Mouse (Mus musculus): ENCODE data around the gene 2210016L21Rik. TPM values are rescaled to one million over a fixed set of nuclear protein-coding genes. Genes with fewer than 3 reads are reported as not detected.
A peak's percentile ranks its signal among the peaks of the same experiment; 100 is the strongest.
"Not testable (repeated sequence)": the region's sequence is repeated elsewhere in the genome, so short reads cannot be mapped to it uniquely, and the experiment has no call there.

The 2210016L21Rik gene
- total RNA-seq, 1 experiment from 2014 or later: 17.3 TPM

- ATAC-seq (replicated peaks; ENCODE audit: low read depth, poor library complexity, severe bottlenecking): not testable (repeated sequence)
Observed at GRCm38 (mm10) chr5:114941138-114941537, 820 bp upstream of the 2210016L21Rik start.

GRCm38 (mm10) chr5:114942766-114943130, 790 bp downstream of the 2210016L21Rik start:
- ATAC-seq (replicated peaks; ENCODE audit: low read depth, poor library complexity, severe bottlenecking): no peak

GRCm38 (mm10) chr5:114945072-114945471, 3.1 kb downstream of the 2210016L21Rik start:
- ATAC-seq (replicated peaks; ENCODE audit: low read depth, poor library complexity, severe bottlenecking): no peak

- ATAC-seq (replicated peaks; ENCODE audit: low read depth, poor library complexity, severe bottlenecking): no peak
Observed at GRCm38 (mm10) chr5:114948891-114949290, 6.9 kb downstream of the 2210016L21Rik start.

- ATAC-seq (replicated peaks; ENCODE audit: low read depth, poor library complexity, severe bottlenecking): no peak
Observed at GRCm38 (mm10) chr5:114949316-114949715, 7.4 kb downstream of the 2210016L21Rik start.

- ATAC-seq (replicated peaks; ENCODE audit: low read depth, poor library complexity, severe bottlenecking): no peak
Observed at GRCm38 (mm10) chr5:114949812-114950211, 7.9 kb downstream of the 2210016L21Rik start.

- no peak for ATAC-seq (replicated peaks; ENCODE audit: low read depth, poor library complexity, severe bottlenecking)
Observed at GRCm38 (mm10) chr5:114950669-114951068, 8.7 kb downstream of the 2210016L21Rik start.

- ATAC-seq (replicated peaks; ENCODE audit: low read depth, poor library complexity, severe bottlenecking): no peak
Observed at GRCm38 (mm10) chr5:114951279-114951880, 9.4 kb downstream of the 2210016L21Rik start.

- no peak for ATAC-seq (replicated peaks; ENCODE audit: low read depth, poor library complexity, severe bottlenecking)
Observed at GRCm38 (mm10) chr5:114953326-114953725, 11.4 kb downstream of the 2210016L21Rik start.

- ATAC-seq (replicated peaks; ENCODE audit: low read depth, poor library complexity, severe bottlenecking): no peak
Observed at GRCm38 (mm10) chr5:114958069-114958468, 16.1 kb downstream of the 2210016L21Rik start.

GRCm38 (mm10) chr5:114961590-114962360, 19.8 kb downstream of the 2210016L21Rik start:
- ATAC-seq (replicated peaks; ENCODE audit: low read depth, poor library complexity, severe bottlenecking): no peak

- ATAC-seq (replicated peaks; ENCODE audit: low read depth, poor library complexity, severe bottlenecking): 0 out of 2 replicates have a peak, but pooled peaks have one; percentile 13
Observed at GRCm38 (mm10) chr5:114964315-114964966, 22.5 kb downstream of the 2210016L21Rik start.

- no peak for ATAC-seq (replicated peaks; ENCODE audit: low read depth, poor library complexity, severe bottlenecking)
Observed at GRCm38 (mm10) chr5:114964967-114965898, 23.3 kb downstream of the 2210016L21Rik start.

- ATAC-seq (replicated peaks; ENCODE audit: low read depth, poor library complexity, severe bottlenecking): no peak
Observed at GRCm38 (mm10) chr5:114967523-114968268, 25.7 kb downstream of the 2210016L21Rik start.

GRCm38 (mm10) chr5:114968651-114969050, 26.7 kb downstream of the 2210016L21Rik start:
- no peak for ATAC-seq (replicated peaks; ENCODE audit: low read depth, poor library complexity, severe bottlenecking)

- ATAC-seq (replicated peaks; ENCODE audit: low read depth, poor library complexity, severe bottlenecking): no peak
Observed at GRCm38 (mm10) chr5:114969064-114969463, 27.1 kb downstream of the 2210016L21Rik start.

- no peak for ATAC-seq (replicated peaks; ENCODE audit: low read depth, poor library complexity, severe bottlenecking)
Observed at GRCm38 (mm10) chr5:114969609-114970215, 27.8 kb downstream of the 2210016L21Rik start.

- ATAC-seq (replicated peaks; ENCODE audit: low read depth, poor library complexity, severe bottlenecking): no peak
Observed at GRCm38 (mm10) chr5:114970824-114971227, 28.9 kb downstream of the 2210016L21Rik start, which contains the start of gene Hnf1a. Gene Hnf1a (minus strand): TSS chr5:114971094.

GRCm38 (mm10) chr5:114972201-114972600, 30.2 kb downstream of the 2210016L21Rik start:
- ATAC-seq (replicated peaks; ENCODE audit: low read depth, poor library complexity, severe bottlenecking): no peak
